Mouse (Mus musculus): ENCODE measurements around the gene Map3k3.
A peak's percentile ranks its signal among the peaks of the same experiment; 100 is the strongest.
"Not testable (repeated sequence)": the region's sequence is repeated elsewhere in the genome, so short reads cannot be mapped to it uniquely, and the experiment has no call there.

Gene Map3k3

GRCm38 (mm10) chr11:106084911-106085561 is 623 bp downstream of the Map3k3 start:
- DNase-seq = peak; percentile 87

- DNase-seq = peak; percentile 15
Observed at GRCm38 (mm10) chr11:106098223-106098622, 13.8 kb downstream of the Map3k3 start.

- no peak for DNase-seq
Observed at GRCm38 (mm10) chr11:106102866-106103265, 18.5 kb downstream of the Map3k3 start.

- DNase-seq = no peak
Observed at GRCm38 (mm10) chr11:106106047-106106587, 21.7 kb downstream of the Map3k3 start.

GRCm38 (mm10) chr11:106111688-106112087 is 27.3 kb downstream of the Map3k3 start:
- DNase-seq = no peak

- DNase-seq = no peak
Observed at GRCm38 (mm10) chr11:106122221-106122620, 37.8 kb downstream of the Map3k3 start.

- DNase-seq = no peak
Observed at GRCm38 (mm10) chr11:106122736-106123135, 38.3 kb downstream of the Map3k3 start.

GRCm38 (mm10) chr11:106124784-106125183 is 40.4 kb downstream of the Map3k3 start:
- DNase-seq = no peak

- no peak for DNase-seq
Observed at GRCm38 (mm10) chr11:106125827-106126226, 41.4 kb downstream of the Map3k3 start.

GRCm38 (mm10) chr11:106126727-106127373 is 42.4 kb downstream of the Map3k3 start:
- not testable (repeated sequence) for DNase-seq

GRCm38 (mm10) chr11:106129477-106129876 is 45.1 kb downstream of the Map3k3 start:
- no peak for DNase-seq

- DNase-seq = no peak
Observed at GRCm38 (mm10) chr11:106132516-106132915, 48.1 kb downstream of the Map3k3 start.

- peak; percentile 41 for DNase-seq
Observed at GRCm38 (mm10) chr11:106134580-106135528, 50.4 kb downstream of the Map3k3 start.

- no peak for DNase-seq
Observed at GRCm38 (mm10) chr11:106151219-106151618, 66.8 kb downstream of the Map3k3 start.

- no peak for DNase-seq
Observed at GRCm38 (mm10) chr11:106152132-106152531, 67.7 kb downstream of the Map3k3 start.

- DNase-seq = no peak
Observed at GRCm38 (mm10) chr11:106154091-106154490, 69.7 kb downstream of the Map3k3 start.

- no peak for DNase-seq
Observed at GRCm38 (mm10) chr11:106154770-106155169, 70.4 kb downstream of the Map3k3 start.

- no peak for DNase-seq
Observed at GRCm38 (mm10) chr11:106155761-106156160, 71.3 kb downstream of the Map3k3 start.

- no peak for DNase-seq
Observed at GRCm38 (mm10) chr11:106156257-106156656, 71.8 kb downstream of the Map3k3 start.

GRCm38 (mm10) chr11:106157154-106157553 is 72.7 kb downstream of the Map3k3 start:
- DNase-seq = no peak

GRCm38 (mm10) chr11:106158081-106158929 is 73.9 kb downstream of the Map3k3 start:
- DNase-seq = peak; percentile 22

- DNase-seq = no peak
Observed at GRCm38 (mm10) chr11:106158930-106159215, 74.5 kb downstream of the Map3k3 start.

All from embryo, embryonic 11 days (tissue).